14 mouse cellular contexts compared by ENCODE assay signal in the genomic region with DNA sequence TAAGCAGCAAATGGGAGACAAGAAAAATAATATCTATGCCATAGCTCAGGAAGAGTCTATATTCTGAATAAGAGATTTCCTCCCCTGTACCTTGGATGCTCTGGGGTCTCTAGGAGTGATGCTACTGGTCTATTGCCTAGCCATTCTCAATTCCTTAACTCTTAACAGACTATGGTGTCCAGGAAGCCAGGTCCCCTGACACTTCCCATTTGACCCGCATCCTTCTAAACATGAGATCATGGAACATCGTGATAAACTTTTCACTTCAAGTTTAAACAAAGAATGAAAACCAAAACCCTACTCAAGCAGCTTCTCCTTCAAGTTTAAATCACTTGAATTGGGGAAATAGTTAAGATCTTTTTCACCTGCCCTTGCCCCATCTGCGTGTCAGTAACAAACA.
A peak's percentile ranks its signal among the peaks of the same experiment; 100 is the strongest.
DNase-seq lines count a peak whose midpoint lies in the region; ATAC-seq and TF ChIP-seq lines count a peak whose summit lies in the region.
"Had no signal": no experiment of that assay in that cellular context is flagged by ENCODE, and none has a peak within 500 bp of the region (broad histone marks: within the 10 kb centered on the region; RNA-seq: fewer than 3 reads in every experiment).

No protein-coding gene starts in this region.

- H3K9ac ChIP-seq in lung, embryonic 14.5 days, result no peak overlapping the region
- H3K9ac ChIP-seq in limb, embryonic 14.5 days (ENCODE audit: low read depth, low read length, severe bottlenecking), result no peak overlapping the region
- H3K9ac ChIP-seq: embryonic facial prominence, embryonic 12.5 days; midbrain, embryonic 13.5 days had no signal

- ATAC-seq in lung, embryonic 14.5 days (ENCODE audit: insufficient read depth), result peak; percentile 25; the same call in 1 of the 2 replicates
- ATAC-seq in limb, embryonic 14.5 days (ENCODE audit: low FRiP score, low read depth), result no peak; the same call in 1 of the 2 replicates
- ATAC-seq: intestine, postnatal 0 days had no signal

- H3K27ac ChIP-seq in gastrocnemius, adult 2 months, result peak overlapping the region; percentile 60
- H3K27ac ChIP-seq in lung, embryonic 14.5 days (ENCODE audit: low read depth), result 0 out of 2 replicates have a peak overlapping the region, but pooled peaks have one; percentile 65
- peak overlapping the region; percentile 98 for H3K27ac ChIP-seq in embryonic fibroblast, embryonic 13.5 days (ENCODE audit: insufficient read depth, low read length)
- H3K27ac ChIP-seq in limb, embryonic 14.5 days (replicated peaks; ENCODE audit: low read depth, low read length), result peak overlapping the region; percentile 67
- H3K27ac ChIP-seq: embryonic facial prominence, embryonic 12.5 days; left cerebral cortex, adult 2 months; midbrain, embryonic 13.5 days had no signal

- intact Hi-C loops in gastrocnemius, adult 2 months (cut with DNase I), result no loop called here

- no peak overlapping the region for H3K4me2 ChIP-seq in lung, embryonic 14.5 days
- no peak overlapping the region for H3K4me2 ChIP-seq in limb, embryonic 14.5 days (replicated peaks; ENCODE audit: low read depth, low read length, severe bottlenecking)
- H3K4me2 ChIP-seq: embryonic facial prominence, embryonic 12.5 days; midbrain, embryonic 13.5 days had no signal

- no peak overlapping the region for H3K4me3 ChIP-seq in gastrocnemius, adult 2 months
- no peak overlapping the region for H3K4me3 ChIP-seq in lung, embryonic 14.5 days (ENCODE audit: low read depth, low read length)
- H3K4me3 ChIP-seq in embryonic fibroblast, embryonic 13.5 days (ENCODE audit: insufficient read depth, low read length), result no peak overlapping the region
- no peak overlapping the region for H3K4me3 ChIP-seq in limb, embryonic 14.5 days (replicated peaks; ENCODE audit: low read length)
- H3K4me3 ChIP-seq: embryonic facial prominence, embryonic 12.5 days; left cerebral cortex, adult 2 months; midbrain, embryonic 13.5 days had no signal

- H3K36me3 ChIP-seq in lung, embryonic 14.5 days (ENCODE audit: insufficient read depth), result no peaks in the 10 kb centered on the region
- no peaks in the 10 kb centered on the region for H3K36me3 ChIP-seq in limb, embryonic 14.5 days (ENCODE audit: control insufficient read depth, insufficient read depth, low read length)
- H3K36me3 ChIP-seq: embryonic facial prominence, embryonic 12.5 days; G1E; midbrain, embryonic 13.5 days had no signal

- no peak for DNase-seq in gastrocnemius, adult 2 months
- DNase-seq in gastrocnemius, postnatal 10 days, result no peak
- DNase-seq in lung, embryonic 14.5 days, result no peak
- no peak for DNase-seq in lung, postnatal 10 days
- DNase-seq in limb, embryonic 14.5 days (ENCODE audit: low spot score), result peak; percentile 38
- no peak for DNase-seq in layer of hippocampus, postnatal 25 days (ENCODE audit: extremely low spot score in 1 of 2, low spot score in 1 of 2)
- no peak for DNase-seq in layer of hippocampus, postnatal 14 days (ENCODE audit: low spot score in 2 of 2)
- DNase-seq: thymus, postnatal 25 days had no signal

- H3K4me1 ChIP-seq in lung, embryonic 14.5 days (ENCODE audit: insufficient read depth), result peaks cover 6% of the 10 kb centered on the region
- H3K4me1 ChIP-seq in embryonic fibroblast, embryonic 13.5 days (ENCODE audit: control insufficient read depth, insufficient read depth, low read length), result peaks cover 15% of the 10 kb centered on the region
- H3K4me1 ChIP-seq in limb, embryonic 14.5 days (ENCODE audit: control insufficient read depth, insufficient read depth, low read length), result peaks cover 18% of the 10 kb centered on the region
- H3K4me1 ChIP-seq: midbrain, embryonic 13.5 days had no signal

- no peaks in the 10 kb centered on the region for H3K9me3 ChIP-seq in lung, embryonic 14.5 days (ENCODE audit: low read depth, low read length)
- H3K9me3 ChIP-seq in limb, embryonic 14.5 days (ENCODE audit: control insufficient read depth, low read length), result peaks cover 6% of the 10 kb centered on the region
- H3K9me3 ChIP-seq: embryonic facial prominence, embryonic 12.5 days; G1E; midbrain, embryonic 13.5 days had no signal

- no peak for TF ChIP-seq POLR2A in embryonic fibroblast, embryonic 13.5 days (IDR thresholded peaks at IDR 0.05; ENCODE audit: low read depth, low read length)
- TF ChIP-seq POLR2A in limb, embryonic 14.5 days (IDR thresholded peaks at IDR 0.05; ENCODE audit: borderline replicate concordance, extremely low read depth, insufficient read depth, insufficient read length), result no peak

- WGBS in lung, embryonic 14.5 days, result 76% methylated on average over 3 of the region's 3 CpGs
- WGBS in limb, embryonic 14.5 days, result 75% methylated on average over 3 of the region's 3 CpGs

- no peaks in the 10 kb centered on the region for H3K27me3 ChIP-seq in lung, embryonic 14.5 days (ENCODE audit: insufficient read depth, low read length)
- no peaks in the 10 kb centered on the region for H3K27me3 ChIP-seq in limb, embryonic 14.5 days (ENCODE audit: control insufficient read depth, insufficient read depth, low read length)
- H3K27me3 ChIP-seq: embryonic facial prominence, embryonic 12.5 days; midbrain, embryonic 13.5 days had no signal

- TF ChIP-seq CTCF in gastrocnemius, adult 2 months (IDR thresholded peaks at IDR 0.05), result no peak
- no peak for TF ChIP-seq CTCF in lung, embryonic 14.5 days (IDR thresholded peaks at IDR 0.05; ENCODE audit: low read depth)
- no peak for TF ChIP-seq CTCF in embryonic fibroblast, embryonic 13.5 days (IDR thresholded peaks at IDR 0.05; ENCODE audit: borderline replicate concordance, insufficient read depth, low read length)
